In genomic region chr3:145386434-145386833, GRCm38 (mm10) we compare ENCODE assay signal across 14 mouse cellular contexts.
"Had no signal": no experiment of that assay in that cellular context is flagged by ENCODE, and none has a peak within 500 bp of the region (broad histone marks: within the 10 kb centered on the region; RNA-seq: fewer than 3 reads in every experiment).

No protein-coding gene starts in this region.

- H3K9ac ChIP-seq: liver, embryonic 13.5 days; liver, postnatal 0 days; lung, embryonic 15.5 days; midbrain, embryonic 12.5 days; neural tube, embryonic 15.5 days had no signal

- H3K9me3 ChIP-seq: liver, embryonic 13.5 days; lung, embryonic 15.5 days; midbrain, embryonic 12.5 days; neural tube, embryonic 15.5 days had no signal

- H3K4me2 ChIP-seq: liver, embryonic 13.5 days; lung, embryonic 15.5 days; midbrain, embryonic 12.5 days; neural tube, embryonic 15.5 days had no signal

- H3K4me1 ChIP-seq: liver, embryonic 13.5 days; lung, embryonic 15.5 days; megakaryocyte, embryonic 14.5 days; midbrain, embryonic 12.5 days; neural tube, embryonic 15.5 days had no signal

- ATAC-seq: liver, postnatal 0 days had no signal

- H3K36me3 ChIP-seq: liver, embryonic 13.5 days; lung, embryonic 15.5 days; midbrain, embryonic 12.5 days; neural tube, embryonic 15.5 days had no signal

- H3K4me3 ChIP-seq: liver, embryonic 13.5 days; lung, embryonic 15.5 days; megakaryocyte, embryonic 14.5 days; midbrain, embryonic 12.5 days; neural tube, embryonic 15.5 days had no signal

- DNase-seq: kidney, adult 2 months; kidney, postnatal 4 days; liver; liver, embryonic 13.5 days; liver, postnatal 0 days; lung, postnatal 14 days; thymus, adult 18-20 months; thymus, postnatal 14 days had no signal

- H3K27me3 ChIP-seq: liver, embryonic 13.5 days; lung, embryonic 15.5 days; megakaryocyte, embryonic 14.5 days; midbrain, embryonic 12.5 days; neural tube, embryonic 15.5 days had no signal

- H3K27ac ChIP-seq: liver, embryonic 13.5 days; lung, embryonic 15.5 days; macrophage; midbrain, embryonic 12.5 days; neural tube, embryonic 15.5 days; stomach, postnatal 0 days had no signal
